Mouse (Mus musculus): Measurements from ENCODE around the gene Srd5a2.
"Not testable (repeated sequence)": the region's sequence is repeated elsewhere in the genome, so short reads cannot be mapped to it uniquely, and the experiment has no call there.

The Srd5a2 gene

DNA sequence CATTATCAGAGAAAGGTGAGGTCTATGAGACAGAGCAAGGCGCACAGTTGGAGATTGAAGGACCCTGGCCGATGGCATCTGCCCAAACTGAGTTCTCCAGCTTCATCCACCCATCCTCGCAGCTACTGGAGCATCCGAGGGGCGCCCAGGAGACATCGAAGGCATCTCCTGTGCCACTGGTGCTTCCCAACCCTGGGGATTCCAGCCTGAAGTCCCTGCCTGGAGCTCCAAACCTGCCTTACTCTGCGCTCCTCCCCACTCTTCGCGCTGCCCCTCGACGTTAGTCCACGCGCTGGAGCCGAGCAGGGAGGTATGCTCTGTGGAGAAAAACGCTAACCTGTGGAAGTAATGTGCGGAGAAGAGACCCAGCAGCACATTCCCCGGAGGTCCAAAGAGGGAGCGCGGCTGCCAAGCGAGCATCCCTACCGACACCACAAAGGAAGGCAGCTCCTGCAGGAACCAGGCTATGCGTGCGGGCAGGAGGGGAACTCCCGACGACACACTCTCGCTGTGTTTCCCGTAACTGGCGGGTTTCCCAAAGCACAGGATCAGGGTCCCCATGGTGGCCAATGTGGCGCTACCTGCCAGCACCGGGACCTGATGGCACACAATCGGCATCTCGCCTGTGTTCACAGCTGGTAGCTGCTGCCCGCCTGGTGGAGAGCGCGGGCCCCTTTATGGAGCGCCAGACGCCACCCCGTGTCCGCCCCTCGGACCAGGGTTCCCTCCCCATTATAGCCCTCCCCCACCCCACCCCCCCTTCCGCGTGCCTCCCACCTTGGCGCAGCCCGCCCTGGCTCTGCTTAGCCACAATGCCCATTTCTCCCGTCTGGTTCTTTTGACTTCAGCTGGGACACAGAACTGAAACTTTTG is at the start of gene Srd5a2:
Gene Srd5a2 (minus strand): TSS at position 707 of the 873 bp plus-strand sequence.
- DNase-seq = no peak

DNA sequence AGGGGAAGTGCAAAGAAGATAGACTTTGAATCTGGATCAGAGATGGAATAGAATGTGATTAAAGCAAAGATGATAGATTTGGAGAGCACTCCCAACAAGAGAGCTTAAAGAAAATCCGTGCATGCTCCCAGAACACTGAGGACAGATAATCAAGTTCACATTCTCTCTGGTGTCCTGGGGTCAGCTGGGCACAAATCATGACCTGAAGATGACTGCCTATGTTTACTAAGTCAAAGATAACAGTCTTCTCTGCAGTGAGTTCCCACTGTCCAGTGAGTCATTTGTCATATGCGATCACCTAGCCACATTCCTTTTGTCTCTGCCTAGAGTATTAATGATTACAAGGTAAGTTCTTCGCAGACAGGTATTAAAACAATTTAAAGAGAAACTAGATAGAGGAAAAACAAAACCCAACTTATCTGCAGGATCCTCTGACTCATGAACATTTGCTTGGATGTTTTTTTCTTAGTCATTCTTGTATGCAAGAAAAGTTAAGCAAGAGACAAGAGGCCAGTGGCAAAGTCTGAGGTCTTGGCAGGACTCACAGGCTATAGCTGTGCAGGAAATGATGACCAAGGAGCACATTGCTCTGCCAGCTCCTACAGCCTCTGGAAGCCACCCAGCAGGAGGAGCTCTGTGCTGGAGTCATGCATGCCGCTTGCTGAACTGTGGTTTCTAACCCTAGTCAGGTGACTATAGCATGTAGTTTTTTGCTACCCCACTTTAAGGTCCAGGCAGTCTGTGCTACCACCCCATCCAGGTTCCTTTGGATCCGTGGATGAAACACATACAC is 41.4 kb upstream of the Srd5a2 start:
- DNase-seq = no peak

GRCm38 (mm10) chr17:74088016-74088415 is 40.3 kb upstream of the Srd5a2 start:
- DNase-seq = no peak

- no peak for DNase-seq
These were observed 35.7 kb upstream of the Srd5a2 start for GRCm38 (mm10) chr17:74083370-74083769.

GRCm38 (mm10) chr17:74080076-74080615 is 32.4 kb upstream of the Srd5a2 start:
- no peak for DNase-seq

- no peak for DNase-seq
These were observed 31.2 kb upstream of the Srd5a2 start for GRCm38 (mm10) chr17:74078776-74079495.

- not testable (repeated sequence) for DNase-seq
These were observed 25.4 kb upstream of the Srd5a2 start for GRCm38 (mm10) chr17:74073067-74073466.

- not testable (repeated sequence) for DNase-seq
These were observed 15.0 kb upstream of the Srd5a2 start for GRCm38 (mm10) chr17:74062763-74063162.

DNA sequence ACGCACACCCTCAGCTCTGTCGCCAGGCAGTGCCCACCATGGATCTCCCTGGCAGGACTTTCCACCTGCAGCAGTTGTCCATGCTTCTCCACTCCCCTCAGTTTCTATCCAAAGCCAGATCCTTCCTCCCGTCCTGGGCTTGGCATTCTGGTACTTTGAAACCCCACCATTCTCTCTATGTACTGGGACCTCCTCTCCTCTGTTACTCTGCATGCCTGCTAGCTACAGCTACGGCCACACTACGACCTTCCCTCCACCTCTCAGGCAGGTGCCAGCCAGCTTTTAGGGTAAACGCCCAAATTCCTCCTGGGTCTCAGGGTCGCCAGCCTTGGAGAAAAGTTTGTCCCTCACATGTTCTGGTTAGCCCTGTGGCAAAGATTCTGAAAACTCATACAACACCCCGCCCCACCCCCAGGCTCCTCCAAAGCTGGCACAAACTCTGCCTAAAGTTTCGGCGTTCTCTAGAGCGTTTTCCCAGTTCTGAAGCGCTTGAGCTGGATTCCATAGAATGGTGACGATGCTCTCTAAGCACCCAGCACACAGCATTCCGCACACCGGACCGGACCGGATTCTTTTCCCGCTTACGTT is 607 bp upstream of the Srd5a2 start:
- DNase-seq = no peak

DNA sequence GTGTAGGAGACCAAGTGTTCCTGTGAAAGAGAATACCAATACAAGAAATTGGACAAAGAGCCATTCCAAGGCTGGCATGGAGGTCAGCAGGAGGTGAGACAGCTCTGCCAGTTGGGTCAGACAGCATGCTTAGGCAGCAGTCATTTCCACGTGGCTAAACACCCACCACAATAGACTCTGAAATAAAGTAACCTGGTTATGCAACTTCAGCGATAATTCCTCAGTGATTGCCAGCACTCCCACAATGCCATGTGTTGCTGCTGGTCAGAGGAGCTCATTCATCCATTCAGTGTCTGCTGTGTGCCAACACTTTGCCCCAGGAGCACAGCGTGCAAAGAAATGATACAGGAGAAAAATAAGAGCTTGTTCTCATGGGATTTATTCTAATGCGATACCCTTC is 4.0 kb downstream of the Srd5a2 start:
- no peak for DNase-seq

DNA sequence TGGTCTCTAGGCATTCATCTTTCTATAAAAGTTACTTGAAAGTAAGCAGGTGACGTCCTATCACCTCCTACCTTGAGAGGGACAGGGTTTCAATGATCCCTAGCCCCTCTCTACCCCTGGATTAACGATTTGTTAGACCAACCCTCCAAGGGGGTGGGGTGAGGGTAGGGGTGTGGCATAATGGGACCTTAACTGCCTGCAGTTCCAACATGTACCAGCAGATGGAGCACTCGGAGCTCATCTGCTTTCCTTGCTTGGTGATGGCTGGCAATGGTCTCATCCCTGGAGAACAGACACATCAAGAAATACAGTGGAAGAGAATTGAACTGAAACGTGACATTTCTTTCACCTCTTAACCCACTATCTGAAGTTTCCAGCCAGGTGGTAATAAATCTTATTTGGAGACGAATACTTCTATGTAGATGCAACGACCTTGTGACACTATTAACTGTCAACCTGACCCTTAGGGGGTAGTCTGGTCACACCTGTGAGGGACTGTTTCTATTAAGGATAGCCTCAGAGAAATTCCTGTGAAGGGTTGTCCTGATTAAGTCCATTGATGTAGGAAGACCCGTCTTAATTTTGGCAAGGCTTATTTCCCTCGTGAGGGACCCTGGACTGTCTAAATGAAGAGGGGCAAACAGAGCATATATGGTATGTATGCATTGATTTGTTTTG is 27.1 kb downstream of the Srd5a2 start:
- peak; percentile 71 for DNase-seq

GRCm38 (mm10) chr17:74018281-74018680 is 29.4 kb downstream of the Srd5a2 start:
- no peak for DNase-seq

GRCm38 (mm10) chr17:74017649-74018048 is 30.1 kb downstream of the Srd5a2 start:
- DNase-seq = no peak

DNA sequence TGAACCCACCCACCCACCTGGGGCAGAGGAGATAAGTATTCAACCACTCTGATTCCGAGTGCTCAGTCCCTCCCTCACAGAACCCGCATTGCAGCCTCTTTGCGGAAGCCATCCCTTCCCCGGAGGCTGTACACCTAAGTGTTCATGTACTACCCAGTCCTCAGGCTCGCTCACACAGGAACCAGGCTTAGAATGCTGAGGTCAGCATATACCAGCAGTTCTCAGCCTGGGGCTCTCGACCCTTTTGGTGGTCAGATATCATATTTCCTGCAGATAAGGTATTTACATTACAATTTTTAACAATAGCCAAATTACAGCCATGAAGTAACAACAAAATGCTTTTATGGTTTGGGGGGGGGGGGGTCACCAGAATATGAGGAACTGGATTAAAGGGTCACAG is 32.6 kb downstream of the Srd5a2 start:
- DNase-seq = no peak

GRCm38 (mm10) chr17:74008680-74009079 is 39.0 kb downstream of the Srd5a2 start:
- DNase-seq = no peak

GRCm38 (mm10) chr17:74007001-74007400 is 40.7 kb downstream of the Srd5a2 start:
- DNase-seq = no peak

GRCm38 (mm10) chr17:74002396-74002795 is 45.3 kb downstream of the Srd5a2 start:
- no peak for DNase-seq

GRCm38 (mm10) chr17:73995907-73996645 is 51.6 kb downstream of the Srd5a2 start:
- no peak for DNase-seq

DNA sequence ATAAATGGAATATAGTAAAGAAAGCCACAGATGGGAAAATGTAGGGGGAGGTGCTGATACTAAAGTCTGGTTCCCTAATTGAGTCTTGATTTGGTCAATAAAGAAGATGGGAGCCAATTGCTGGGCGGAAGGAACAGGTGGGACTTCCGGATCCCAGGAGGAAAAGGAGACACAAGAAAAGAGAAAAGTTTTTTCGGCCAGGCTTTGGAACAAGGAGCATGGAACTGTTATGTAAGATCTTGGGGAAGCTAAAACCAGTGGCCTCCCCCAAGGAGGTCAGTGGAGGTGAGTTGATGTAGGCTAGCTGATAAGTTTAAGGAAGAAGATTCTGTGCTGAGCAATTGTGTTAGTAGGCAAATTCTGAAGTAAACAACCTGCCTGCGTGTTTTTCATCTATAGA is 56.5 kb downstream of the Srd5a2 start:
- DNase-seq = no peak

- no peak for DNase-seq
These were observed 61.1 kb downstream of the Srd5a2 start for GRCm38 (mm10) chr17:73986571-73986970.

DNA sequence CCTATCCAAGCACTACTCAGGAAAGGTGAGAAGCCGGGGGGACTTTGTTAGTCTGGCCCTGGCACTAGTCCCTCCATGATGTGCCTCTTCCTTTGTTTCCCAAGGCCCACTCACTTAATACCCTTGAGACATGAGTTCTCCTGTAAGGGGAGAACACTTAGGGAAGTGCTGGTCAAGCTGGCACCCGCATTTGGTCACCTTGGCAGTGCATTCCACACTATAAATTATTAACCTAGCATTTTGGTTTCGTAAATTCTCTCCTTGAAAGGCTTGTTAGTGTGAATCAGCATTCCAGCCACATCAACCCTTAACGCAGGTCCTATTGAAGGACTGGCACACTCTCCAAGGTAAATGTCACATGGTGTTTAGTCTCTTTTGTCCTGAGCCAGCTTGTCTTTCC is 61.8 kb downstream of the Srd5a2 start:
- DNase-seq = no peak

All from cerebellum, adult 8-10 months (tissue).